Mouse (Mus musculus) myocyte (in vitro differentiated cells): ENCODE measurements around the gene Sema4b.

Experiments used
- CEBPB ChIP-seq: IDR thresholded peaks from 2 replicates; pipeline ENCODE4 v1.6.1; 2011; ENCODE audit warnings: mild to moderate bottlenecking, moderate library complexity; ENCODE audit not compliant: poor library complexity, insufficient read depth, severe bottlenecking
- E2F4 ChIP-seq: IDR thresholded peaks from one replicate; pipeline ENCODE4 v1.6.1; 2011; ENCODE audit warnings: mild to moderate bottlenecking, control low read depth, moderate library complexity; ENCODE audit not compliant: insufficient read depth
- MAX ChIP-seq: IDR thresholded peaks from one replicate; pipeline ENCODE4 v1.6.1; 2011; ENCODE audit warnings: low read depth, mild to moderate bottlenecking, control low read depth
- MYOD1 ChIP-seq, 3 experiments: IDR thresholded peaks; one replicate each; pipeline ENCODE4 v1.6.1; 2011; ENCODE audit warnings: control low read depth in 2 of 3, low read depth in 2 of 3, mild to moderate bottlenecking in 2 of 3, moderate library complexity in 1 of 3; ENCODE audit not compliant: insufficient read length in 2 of 3, control insufficient read depth in 1 of 3
- MYOG ChIP-seq, 3 experiments: IDR thresholded peaks; one replicate each; pipeline ENCODE4 v1.6.1; 2011; ENCODE audit warnings: control low read depth in 2 of 3, low read depth in 2 of 3, mild to moderate bottlenecking in 2 of 3; ENCODE audit not compliant: insufficient read length in 2 of 3, control insufficient read depth in 1 of 3, insufficient read depth in 1 of 3
- POLR2A ChIP-seq: IDR thresholded peaks from one replicate; pipeline ENCODE4 v1.6.1; 2011; ENCODE audit warnings: low read depth, mild to moderate bottlenecking, control low read depth, moderate library complexity; ENCODE audit not compliant: insufficient read length
- POLR2AphosphoS2 ChIP-seq: IDR thresholded peaks from one replicate; pipeline ENCODE4 v1.6.1; 2011; ENCODE audit warnings: low read depth, control low read depth; ENCODE audit not compliant: insufficient read length
- REST ChIP-seq: IDR thresholded peaks from one replicate; pipeline ENCODE4 v1.6.1; 2011; ENCODE audit warnings: mild to moderate bottlenecking, control low read depth, moderate library complexity; ENCODE audit not compliant: insufficient read depth, insufficient read length
- TCF12 ChIP-seq: IDR thresholded peaks from one replicate; pipeline ENCODE4 v1.6.1; 2011; ENCODE audit warnings: mild to moderate bottlenecking, control low read depth; ENCODE audit not compliant: poor library complexity, insufficient read depth, severe bottlenecking
- TCF3 ChIP-seq: IDR thresholded peaks from one replicate; pipeline ENCODE4 v1.6.1; 2011; ENCODE audit warnings: low read depth, control low read depth; ENCODE audit not compliant: insufficient read length
- USF1 ChIP-seq: IDR thresholded peaks from one replicate; pipeline ENCODE4 v1.6.1; 2011; ENCODE audit warnings: low read depth, mild to moderate bottlenecking, control low read depth, moderate library complexity

GRCm38 (mm10) chr7:80208738-80209430 is 22.2 kb downstream of the Sema4b start:
- no peak for TF ChIP-seq POLR2A
- TF ChIP-seq TCF12 = no peak
- no peak for TF ChIP-seq MYOD1 (IDR thresholded peaks at IDR 0.05; ENCODE audit: control insufficient read depth in 1 of 3, insufficient read length in 2 of 3, low read depth in 2 of 3)
- no peak for TF ChIP-seq POLR2AphosphoS2
- no peak for TF ChIP-seq REST
- no peak for TF ChIP-seq MYOG (IDR thresholded peaks at IDR 0.05; ENCODE audit: control insufficient read depth in 1 of 3, insufficient read depth in 1 of 3, insufficient read length in 2 of 3, low read depth in 2 of 3)
- TF ChIP-seq MAX = no peak
- TF ChIP-seq TCF3 = no peak
- TF ChIP-seq E2F4 = no peak
- TF ChIP-seq CEBPB = no peak
- TF ChIP-seq USF1 = no peak
